Mouse (Mus musculus) heart, postnatal 0 days (tissue): Measurements from ENCODE around the gene Akap6.

Experiments used
- CTCF ChIP-seq: IDR thresholded peaks from 2 replicates; pipeline ENCODE4 v1.5.1; 2016; ENCODE audit warnings: antibody characterized with exemption, control low read depth, low read depth
- EP300 ChIP-seq: IDR thresholded peaks from 2 replicates; pipeline ENCODE4 v1.6.1; 2016; ENCODE audit warnings: antibody characterized with exemption, low read depth

GRCm38 (mm10) chr12:52671943-52672342, 27.2 kb upstream of the Akap6 start:
- TF ChIP-seq CTCF (no peak), EP300 (no peak)
